Mouse (Mus musculus) liver, embryonic 12.5 days (tissue): ENCODE measurements around the gene Prune2. TPM values are rescaled to one million over a fixed set of nuclear protein-coding genes. Genes with fewer than 3 reads are reported as not detected.

Experiments
- ATAC-seq: fragments of 200-750 bp; cut with Nextera tagmentation; 2 replicates; pipeline ENCODE4 v1.8.0; 2017; ENCODE audit warnings: moderate number of reproducible peaks, mild to moderate bottlenecking, moderate library complexity
- H3K27ac ChIP-seq: fragments of 300-500 bp; sonication (generic); 2 replicates; pipeline ENCODE4 v1.5.1; 2016; ENCODE audit warnings: mild to moderate bottlenecking
- H3K27me3 ChIP-seq: fragments of 300-500 bp; sonication (generic); replicated peaks from 2 replicates; pipeline ENCODE4 v1.6.1; 2016; ENCODE audit warnings: mild to moderate bottlenecking, moderate library complexity
- H3K36me3 ChIP-seq: fragments of 300-500 bp; sonication (generic); 2 replicates; pipeline ENCODE4 v1.6.1; 2016; ENCODE audit warnings: mild to moderate bottlenecking, moderate library complexity
- H3K4me1 ChIP-seq: fragments of 300-500 bp; sonication (generic); 2 replicates; pipeline ENCODE4 v1.6.1; 2016
- H3K4me2 ChIP-seq: fragments of 300-500 bp; sonication (generic); 2 replicates; pipeline ENCODE4 v1.6.1; 2016; ENCODE audit warnings: mild to moderate bottlenecking, moderate library complexity
- H3K4me3 ChIP-seq: fragments of 300-500 bp; sonication (generic); 2 replicates; pipeline ENCODE4 v1.5.1; 2016; ENCODE audit warnings: mild to moderate bottlenecking, moderate library complexity
- H3K9ac ChIP-seq: fragments of 300-500 bp; sonication (generic); 2 replicates; pipeline ENCODE4 v1.6.1; 2016; ENCODE audit warnings: mild to moderate bottlenecking, moderate library complexity
- H3K9me3 ChIP-seq: fragments of 300-500 bp; sonication (generic); replicated peaks from 2 replicates; pipeline ENCODE4 v1.6.1; 2016; ENCODE audit warnings: mild to moderate bottlenecking, moderate library complexity
- WGBS: fragments of 180-500 bp; shearing (Covaris S2); methylation state at CpG from one replicate; pipeline ENCODE4 v1.1.7; 2016; ENCODE audit not compliant: insufficient replicate concordance; 5-methylcytosine and 5-hydroxymethylcytosine counted together
- polyA plus RNA-seq: library from polyadenylated mRNA; unstranded; fragments of >200 nt; fragmentation: Nextera tagmentation; extraction: Ambion mirVana; gene quantifications from 2 replicates; pipeline ENCODE4 v1.2.1, GENCODE M21; 2016

Prune2 gene
- polyA plus RNA-seq, 1 experiment from 2014 or later = 0.95 TPM

- Histone ChIP-seq H3K9me3 (no peaks in the 10 kb centered on the region), H3K4me2 (peak overlapping the region; percentile 17; the same call in 1 of the 2 replicates), H3K4me3 (no peak overlapping the region), H3K27ac (no peak overlapping the region), H3K9ac (no peak overlapping the region), H3K4me1 (peaks cover 32% of the 10 kb centered on the region), H3K27me3 (peaks cover 31% of the 10 kb centered on the region), H3K36me3 (no peaks in the 10 kb centered on the region)
- ATAC-seq = no peak
- WGBS = 31% methylated on average over 10 of the region's 10 CpGs
Measured at GRCm38 (mm10) chr19:17138144-17138915, 182.4 kb downstream of the Prune2 start.

GRCm38 (mm10) chr19:17140016-17140914 lies 184.3 kb downstream of the Prune2 start:
- H3K4me2 ChIP-seq = no peak overlapping the region
- no peaks in the 10 kb centered on the region for H3K9me3 ChIP-seq
- no peak for ATAC-seq
- peaks cover 32% of the 10 kb centered on the region for H3K4me1 ChIP-seq
- no peak overlapping the region for H3K27ac ChIP-seq
- WGBS = 53% methylated on average over 12 of the region's 12 CpGs
- H3K9ac ChIP-seq = no peak overlapping the region
- H3K27me3 ChIP-seq = peaks cover 31% of the 10 kb centered on the region
- no peaks in the 10 kb centered on the region for H3K36me3 ChIP-seq
- H3K4me3 ChIP-seq = no peak overlapping the region

GRCm38 (mm10) chr19:17143245-17143644 lies 187.3 kb downstream of the Prune2 start:
- Histone ChIP-seq H3K36me3 (no peaks in the 10 kb centered on the region), H3K4me3 (no peak overlapping the region), H3K9ac (no peak overlapping the region), H3K27ac (no peak overlapping the region), H3K4me1 (peaks cover 12% of the 10 kb centered on the region), H3K27me3 (peaks cover 13% of the 10 kb centered on the region), H3K4me2 (no peak overlapping the region), H3K9me3 (no peaks in the 10 kb centered on the region)
- ATAC-seq = no peak
- WGBS = 70% methylated on average over 2 of the region's 2 CpGs

- H3K4me3 ChIP-seq = no peak overlapping the region
- no peaks in the 10 kb centered on the region for H3K36me3 ChIP-seq
- H3K4me2 ChIP-seq = no peak overlapping the region
- no peak overlapping the region for H3K9ac ChIP-seq
- H3K9me3 ChIP-seq = no peaks in the 10 kb centered on the region
- H3K4me1 ChIP-seq = peaks cover 9% of the 10 kb centered on the region; the same call in 1 of the 2 replicates
- H3K27ac ChIP-seq = no peak overlapping the region
- no peak for ATAC-seq
- 63% methylated on average over 6 of the region's 6 CpGs for WGBS
- H3K27me3 ChIP-seq = peaks cover 8% of the 10 kb centered on the region; the same call in 1 of the 2 replicates
Measured at GRCm38 (mm10) chr19:17144205-17144604, 188.3 kb downstream of the Prune2 start.

- Histone ChIP-seq H3K4me1 (no peaks in the 10 kb centered on the region), H3K4me2 (no peak overlapping the region), H3K27me3 (no peaks in the 10 kb centered on the region), H3K9me3 (no peaks in the 10 kb centered on the region), H3K4me3 (no peak overlapping the region), H3K36me3 (no peaks in the 10 kb centered on the region), H3K9ac (no peak overlapping the region), H3K27ac (no peak overlapping the region)
- no peak for ATAC-seq
- WGBS = 67% methylated on average over 7 of the region's 7 CpGs
Measured at GRCm38 (mm10) chr19:17150064-17150463, 194.1 kb downstream of the Prune2 start.

GRCm38 (mm10) chr19:17151781-17152180 lies 195.9 kb downstream of the Prune2 start:
- Histone ChIP-seq H3K9me3 (no peaks in the 10 kb centered on the region), H3K27ac (no peak overlapping the region), H3K4me1 (no peaks in the 10 kb centered on the region), H3K4me2 (no peak overlapping the region), H3K9ac (no peak overlapping the region), H3K36me3 (no peaks in the 10 kb centered on the region), H3K27me3 (no peaks in the 10 kb centered on the region), H3K4me3 (no peak overlapping the region)
- WGBS = 70% methylated on average over 6 of the region's 6 CpGs
- no peak for ATAC-seq

- H3K9ac ChIP-seq = no peak overlapping the region
- ATAC-seq = no peak
- WGBS = 60% methylated on average over 7 of the region's 7 CpGs
- H3K4me2 ChIP-seq = no peak overlapping the region
- H3K4me3 ChIP-seq = no peak overlapping the region
- no peaks in the 10 kb centered on the region for H3K36me3 ChIP-seq
- no peaks in the 10 kb centered on the region for H3K27me3 ChIP-seq
- H3K27ac ChIP-seq = no peak overlapping the region
- H3K9me3 ChIP-seq = no peaks in the 10 kb centered on the region
- no peaks in the 10 kb centered on the region for H3K4me1 ChIP-seq
Measured at GRCm38 (mm10) chr19:17152461-17152860, 196.5 kb downstream of the Prune2 start.

- Histone ChIP-seq H3K36me3 (no peaks in the 10 kb centered on the region), H3K27ac (no peak overlapping the region), H3K4me2 (no peak overlapping the region), H3K4me3 (no peak overlapping the region), H3K9me3 (no peaks in the 10 kb centered on the region), H3K4me1 (no peaks in the 10 kb centered on the region), H3K9ac (no peak overlapping the region), H3K27me3 (no peaks in the 10 kb centered on the region)
- ATAC-seq = no peak
- WGBS = 76% methylated on average over 11 of the region's 11 CpGs
Measured at GRCm38 (mm10) chr19:17153911-17154639, 198.2 kb downstream of the Prune2 start.

GRCm38 (mm10) chr19:17155216-17155615 lies 199.3 kb downstream of the Prune2 start:
- Histone ChIP-seq H3K27ac (no peak overlapping the region), H3K9me3 (no peaks in the 10 kb centered on the region)
- WGBS = 76% methylated on average over 2 of the region's 2 CpGs

GRCm38 (mm10) chr19:17159676-17160075 lies 203.8 kb downstream of the Prune2 start:
- no peaks in the 10 kb centered on the region for H3K9me3 ChIP-seq
- H3K4me3 ChIP-seq = no peak overlapping the region
- H3K27me3 ChIP-seq = no peaks in the 10 kb centered on the region
- peaks cover 6% of the 10 kb centered on the region; the same call in 1 of the 2 replicates for H3K4me1 ChIP-seq
- no peak overlapping the region for H3K4me2 ChIP-seq
- no peak for ATAC-seq
- H3K36me3 ChIP-seq = no peaks in the 10 kb centered on the region
- 48% methylated on average over 2 of the region's 2 CpGs for WGBS
- H3K9ac ChIP-seq = no peak overlapping the region
- H3K27ac ChIP-seq = no peak overlapping the region

More at GRCm38 (mm10) chr19:17155216-17155615, 199.3 kb downstream of the Prune2 start:
- no peak for ATAC-seq
- Histone ChIP-seq H3K9ac (no peak overlapping the region), H3K4me1 (no peaks in the 10 kb centered on the region), H3K27me3 (no peaks in the 10 kb centered on the region), H3K4me2 (no peak overlapping the region), H3K36me3 (no peaks in the 10 kb centered on the region), H3K4me3 (no peak overlapping the region)

GRCm38 (mm10) chr19:17160231-17160630 lies 204.3 kb downstream of the Prune2 start:
- Histone ChIP-seq H3K9ac (no peak overlapping the region), H3K4me2 (no peak overlapping the region), H3K27me3 (no peaks in the 10 kb centered on the region), H3K4me3 (no peak overlapping the region), H3K9me3 (no peaks in the 10 kb centered on the region), H3K36me3 (no peaks in the 10 kb centered on the region), H3K27ac (no peak overlapping the region), H3K4me1 (peaks cover 6% of the 10 kb centered on the region; the same call in 1 of the 2 replicates)
- WGBS = 61% methylated on average over 2 of the region's 2 CpGs
- no peak for ATAC-seq
